Mouse (Mus musculus) ovary, postnatal 10 days (tissue): ENCODE data around the gene Rps17.

Experiments used
- DNase-seq: peaks from one replicate; pipeline ENCODE4 v3.0.0; 2022; ENCODE audit warnings: low spot score

Rps17 gene

GRCm38 (mm10) chr7:81331851-81332250, 13.2 kb downstream of the Rps17 start:
- DNase-seq: no peak

GRCm38 (mm10) chr7:81330767-81331166, 14.3 kb downstream of the Rps17 start:
- no peak for DNase-seq

DNA sequence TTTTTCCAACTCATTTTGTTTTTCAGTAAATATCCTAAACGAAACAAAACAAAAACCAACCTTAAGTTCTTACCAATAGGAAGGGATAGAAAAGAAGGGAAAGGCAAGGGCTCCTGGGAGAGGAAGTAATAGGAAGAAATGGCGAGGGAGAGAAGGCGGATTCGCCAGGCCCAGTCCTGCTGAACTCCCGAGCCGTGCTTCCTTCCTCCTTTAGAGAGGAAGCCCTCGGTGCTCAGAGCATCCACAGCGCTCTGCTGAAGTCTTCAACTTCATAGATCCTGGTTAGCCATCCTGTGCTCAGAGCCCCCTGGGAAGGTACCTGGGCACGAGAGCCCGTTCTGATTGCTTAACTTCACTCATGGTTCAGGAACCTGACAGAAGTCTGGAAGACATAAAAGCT, 17.4 kb downstream of the Rps17 start:
- no peak for DNase-seq

DNA sequence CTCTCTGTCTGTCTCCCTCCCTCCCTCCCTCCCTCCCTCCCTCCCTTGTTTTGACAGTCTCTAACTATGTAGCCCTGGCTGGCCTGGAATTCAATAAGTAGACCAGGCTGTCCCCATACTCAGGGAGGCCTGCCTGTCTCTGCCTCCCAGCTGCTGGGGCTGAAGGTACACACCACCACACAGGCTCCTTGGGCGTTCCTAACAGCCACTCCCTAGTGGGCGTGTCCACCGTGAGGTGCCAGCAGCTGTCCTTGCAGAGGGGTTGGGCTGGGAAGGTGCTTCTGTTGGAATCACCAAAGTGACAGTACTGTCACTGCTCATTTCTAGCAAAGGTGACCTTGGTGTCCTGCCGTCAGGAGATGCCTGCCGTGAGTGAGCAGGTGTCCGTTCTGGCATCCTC, 18.2 kb downstream of the Rps17 start:
- no peak for DNase-seq

DNA sequence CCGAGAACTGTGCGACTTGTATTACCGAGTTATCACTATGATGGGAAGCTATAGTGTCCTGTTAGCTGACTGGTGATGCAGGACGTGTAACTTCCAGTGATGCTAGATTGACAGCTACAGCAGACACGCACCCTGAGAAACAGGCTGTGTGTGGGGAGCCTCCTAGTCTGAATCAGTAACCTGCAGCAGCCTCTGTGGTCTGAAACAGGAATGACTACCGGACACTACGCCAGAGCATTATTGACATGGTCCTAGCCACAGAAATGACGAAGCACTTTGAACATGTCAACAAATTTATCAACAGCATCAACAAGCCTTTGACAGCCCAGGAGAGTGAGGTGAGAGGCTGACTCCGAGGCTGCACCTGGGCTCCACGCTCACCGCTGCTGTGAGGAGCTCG, 19.0 kb downstream of the Rps17 start:
- DNase-seq: no peak

DNA sequence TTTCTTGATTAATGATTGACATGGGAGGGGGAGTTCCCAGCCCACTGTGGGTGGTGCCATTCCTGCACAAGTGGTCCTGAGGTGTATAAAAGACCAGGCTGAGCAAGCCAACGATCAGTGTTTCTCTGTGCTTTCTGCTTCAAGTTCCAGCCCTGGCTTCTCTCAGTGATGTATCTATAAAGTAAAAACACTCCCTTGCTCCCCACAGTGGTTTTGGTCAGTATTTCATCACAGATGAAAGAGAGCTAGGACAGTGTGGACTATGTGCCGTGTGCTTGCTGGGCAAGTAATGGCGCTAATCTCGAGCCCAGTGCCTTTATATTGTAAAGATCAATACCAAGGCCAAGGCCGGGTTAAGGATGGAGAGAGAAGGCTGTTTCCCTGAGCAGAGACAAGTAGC, 23.3 kb downstream of the Rps17 start:
- no peak for DNase-seq

DNA sequence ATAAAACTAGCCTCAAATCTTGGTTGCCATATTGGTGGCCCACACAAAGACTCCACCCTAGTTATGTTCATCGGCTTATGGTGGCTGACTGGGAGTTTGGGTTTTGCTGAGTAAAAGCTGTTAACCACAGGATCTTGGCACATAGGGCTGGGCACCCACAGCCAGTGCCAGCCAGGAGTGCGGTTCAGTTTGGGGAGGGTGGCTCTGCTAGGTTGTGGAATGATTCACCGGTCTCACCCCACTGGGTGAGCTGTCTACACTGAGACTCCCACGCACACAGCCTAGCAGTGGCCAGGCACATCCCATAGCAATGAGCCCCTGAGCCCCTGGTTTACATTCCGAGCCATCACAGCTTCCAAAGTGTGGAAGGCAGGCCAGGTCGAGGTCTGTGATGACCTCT, 25.3 kb downstream of the Rps17 start:
- no peak for DNase-seq

- no peak for DNase-seq
These were observed 29.5 kb downstream of the Rps17 start for GRCm38 (mm10) chr7:81315583-81315982.

DNA sequence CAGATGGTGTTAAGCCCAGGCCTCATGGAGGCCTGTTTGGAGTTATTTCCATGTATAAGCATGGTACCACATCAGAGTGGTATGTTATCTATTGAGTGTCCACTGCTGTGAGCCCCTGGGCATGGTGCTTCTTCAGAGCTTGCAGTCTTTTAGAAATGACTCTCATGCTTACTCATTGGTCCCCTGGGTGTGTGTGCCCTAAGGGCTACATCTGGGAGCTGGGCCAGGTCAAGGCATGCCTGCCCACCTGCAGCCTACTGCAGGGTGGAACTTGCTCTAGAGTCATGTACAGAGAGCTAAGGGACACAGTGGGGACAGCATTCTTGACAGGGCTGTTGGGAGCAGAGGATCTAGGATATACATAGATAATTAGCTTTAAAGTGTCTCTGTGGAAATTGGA, 33.5 kb downstream of the Rps17 start:
- DNase-seq: no peak

DNA sequence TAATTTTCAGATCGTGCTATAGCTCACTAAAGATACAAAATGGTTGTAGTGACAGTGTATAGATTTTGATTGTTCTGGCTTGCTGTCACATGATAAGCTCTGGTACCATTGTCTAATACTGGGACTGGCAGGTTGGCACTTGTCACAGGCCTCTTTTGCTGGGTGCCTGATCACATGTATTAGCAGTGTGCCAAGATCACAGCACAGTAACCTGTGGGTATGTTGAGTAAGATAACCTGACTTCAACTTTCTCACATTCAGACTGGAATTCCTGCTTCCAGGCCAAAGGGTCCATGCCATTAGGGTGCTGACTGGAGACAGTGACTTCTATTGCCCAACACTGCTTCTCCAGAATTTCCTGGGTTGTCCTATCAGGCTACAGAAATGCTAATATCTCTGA, 33.9 kb downstream of the Rps17 start:
- no peak for DNase-seq

DNA sequence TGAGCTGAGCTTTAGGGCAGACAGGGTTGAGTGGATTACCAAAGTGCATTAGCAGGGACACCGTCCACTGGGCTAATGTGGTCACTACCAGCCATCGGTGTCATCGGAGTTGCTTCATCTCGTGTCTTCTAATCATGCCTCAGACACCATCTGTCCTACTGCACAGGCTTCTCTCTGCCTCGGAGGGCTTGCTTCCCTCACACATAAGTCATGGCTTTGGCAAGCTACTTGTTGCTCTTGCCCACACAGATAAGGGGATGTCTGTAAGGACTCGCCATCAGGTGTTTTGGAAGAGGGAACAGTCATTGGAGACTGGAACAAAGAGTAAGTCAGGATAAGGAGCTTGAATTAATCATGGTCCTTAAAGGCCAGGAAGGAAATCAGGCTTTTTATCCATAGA, 35.8 kb downstream of the Rps17 start:
- no peak for DNase-seq

GRCm38 (mm10) chr7:81307735-81308134, 37.3 kb downstream of the Rps17 start:
- no peak for DNase-seq

GRCm38 (mm10) chr7:81304675-81305074, 40.4 kb downstream of the Rps17 start:
- no peak for DNase-seq

- no peak for DNase-seq
These were observed 41.0 kb downstream of the Rps17 start for GRCm38 (mm10) chr7:81304100-81304499.

DNA sequence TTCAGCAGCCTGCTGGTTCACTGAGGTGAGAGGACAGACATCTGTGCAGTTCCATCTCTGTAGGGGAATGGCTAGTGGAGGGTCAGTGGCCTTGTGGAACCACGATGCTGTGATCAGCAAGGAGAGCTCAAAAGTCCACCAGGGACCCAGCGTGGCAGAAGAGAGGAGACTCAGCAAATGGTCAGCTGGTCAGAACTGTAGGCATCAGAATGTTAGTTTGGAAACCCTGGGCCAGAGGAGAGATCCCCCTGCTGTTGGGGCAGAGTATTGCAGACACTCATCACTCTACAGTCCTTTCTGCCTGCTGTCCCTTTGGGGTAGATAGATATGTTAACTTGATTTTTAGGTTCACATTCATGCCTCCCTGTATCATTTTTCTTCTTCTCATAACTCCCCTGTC, 41.4 kb downstream of the Rps17 start:
- DNase-seq: no peak

- no peak for DNase-seq
These were observed 43.7 kb downstream of the Rps17 start for GRCm38 (mm10) chr7:81301323-81301722.

GRCm38 (mm10) chr7:81298206-81298605, 46.8 kb downstream of the Rps17 start:
- DNase-seq: no peak

DNA sequence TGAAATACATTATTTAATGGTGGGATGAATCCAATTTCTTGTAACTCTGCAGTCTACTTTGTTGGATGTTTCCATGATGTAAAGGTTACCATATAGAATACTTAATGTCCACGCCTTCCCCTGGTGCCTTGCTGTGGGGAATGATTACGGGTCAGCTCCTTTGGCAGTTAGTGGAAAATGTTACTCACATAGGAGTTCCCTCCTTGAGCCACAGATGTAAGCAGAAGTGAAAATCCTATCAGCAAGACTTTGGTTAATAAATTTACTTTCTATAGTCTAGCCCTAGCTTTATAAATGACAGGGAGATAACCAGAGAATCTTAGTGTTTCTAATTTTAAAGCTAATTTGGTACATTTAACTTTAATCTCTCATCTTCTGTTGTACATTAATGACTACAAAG, 49.9 kb downstream of the Rps17 start:
- no peak for DNase-seq
